Mouse (Mus musculus) midbrain, embryonic 13.5 days (tissue): ENCODE results near the gene Tbc1d1. TPM values are rescaled to one million over a fixed set of nuclear protein-coding genes. Genes with fewer than 3 reads are reported as not detected.

ENCODE experiments used
- ATAC-seq: fragments of 200-750 bp; cut with Nextera tagmentation; 2 replicates; pipeline ENCODE4 v1.8.0; 2017; ENCODE audit warnings: mild to moderate bottlenecking, moderate TSS enrichment, moderate library complexity
- H3K27ac ChIP-seq: fragments of 300-500 bp; sonication (generic); 2 replicates; pipeline ENCODE4 v1.5.1; 2015; ENCODE audit warnings: inconsistent platforms, mild to moderate bottlenecking, moderate library complexity
- H3K27me3 ChIP-seq: fragments of 300-500 bp; sonication (generic); 2 replicates; pipeline ENCODE4 v1.6.1; 2015; ENCODE audit warnings: mild to moderate bottlenecking, inconsistent platforms
- H3K36me3 ChIP-seq: fragments of 300-500 bp; sonication (generic); 2 replicates; pipeline ENCODE4 v1.6.1; 2015; ENCODE audit warnings: mild to moderate bottlenecking, inconsistent platforms
- H3K4me1 ChIP-seq: fragments of 300-500 bp; sonication (generic); replicated peaks from 2 replicates; pipeline ENCODE4 v1.6.1; 2015; ENCODE audit warnings: inconsistent platforms
- H3K4me2 ChIP-seq: fragments of 300-500 bp; sonication (generic); replicated peaks from 2 replicates; pipeline ENCODE4 v1.6.1; 2015; ENCODE audit warnings: moderate library complexity, mild to moderate bottlenecking, inconsistent platforms
- H3K4me3 ChIP-seq: fragments of 300-500 bp; sonication (generic); replicated peaks from 2 replicates; pipeline ENCODE4 v1.5.1; 2015; ENCODE audit warnings: mild to moderate bottlenecking, inconsistent platforms
- H3K9ac ChIP-seq: fragments of 300-500 bp; sonication (generic); replicated peaks from 2 replicates; pipeline ENCODE4 v1.6.1; 2015; ENCODE audit warnings: mild to moderate bottlenecking, inconsistent platforms
- H3K9me3 ChIP-seq: fragments of 300-500 bp; sonication (generic); 2 replicates; pipeline ENCODE4 v1.6.1; 2016; ENCODE audit warnings: mild to moderate bottlenecking, inconsistent platforms
- WGBS: fragments of 180-500 bp; shearing (Covaris S2); methylation state at CpG from one replicate; pipeline ENCODE4 v1.1.7; 2015; 5-methylcytosine and 5-hydroxymethylcytosine counted together
- polyA plus RNA-seq: library from polyadenylated mRNA; unstranded; fragments of >200 nt; fragmentation: Nextera tagmentation; extraction: Ambion mirVana; gene quantifications from 2 replicates; pipeline ENCODE4 v1.2.1, GENCODE M21; 2015

Tbc1d1 gene
- polyA plus RNA-seq, result 10.6 and 11.7 TPM in 2 replicates

- ATAC-seq, result no peak
- WGBS, result 59% methylated on average over 11 of the region's 11 CpGs
These were observed at the start of gene Tbc1d1 for GRCm38 (mm10) chr5:64155861-64156550. Gene Tbc1d1 (plus strand): TSS chr5:64156305.

DNA sequence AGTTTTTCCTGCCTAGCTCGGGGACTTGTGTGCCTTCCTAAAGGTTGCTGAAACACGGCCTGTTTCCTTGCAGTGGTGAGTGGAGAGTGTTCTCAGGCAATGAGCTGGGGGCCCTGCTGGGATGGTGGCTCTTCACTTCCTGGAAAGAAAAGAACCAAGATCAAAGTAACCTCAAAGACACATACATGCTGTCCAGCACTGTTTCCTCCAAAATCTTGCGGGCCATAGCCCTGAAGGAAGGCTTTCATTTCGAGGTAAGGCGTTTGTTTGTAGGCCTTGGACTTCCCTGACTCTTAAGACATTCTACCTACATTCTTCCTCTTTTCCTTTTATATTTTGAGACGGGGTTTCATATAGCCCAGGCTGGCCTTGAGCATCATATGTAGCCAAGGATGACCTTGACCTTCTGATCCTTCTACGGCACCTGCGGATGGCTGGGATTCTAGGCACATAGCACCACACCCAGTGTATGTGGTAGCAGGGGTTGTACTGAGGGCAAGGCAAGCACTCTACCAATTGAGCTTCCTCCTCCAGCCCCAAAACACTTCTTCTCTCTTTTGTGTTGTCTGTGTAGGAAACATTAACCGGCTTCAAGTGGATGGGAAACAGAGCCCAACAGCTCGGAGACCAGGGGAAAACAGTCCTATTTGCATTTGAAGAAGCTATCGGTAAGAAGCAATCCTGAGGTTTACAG is 48.4 kb upstream of the Tbc1d1 start:
- Histone ChIP-seq H3K36me3 (peaks cover 71% of the 10 kb centered on the region), H3K9ac (no peak overlapping the region), H3K9me3 (no peaks in the 10 kb centered on the region), H3K4me2 (no peak overlapping the region), H3K27ac (no peak overlapping the region), H3K27me3 (no peaks in the 10 kb centered on the region), H3K4me1 (no peaks in the 10 kb centered on the region), H3K4me3 (no peak overlapping the region)
- no peak for ATAC-seq
- 89% methylated on average over 11 of the region's 11 CpGs for WGBS

More at GRCm38 (mm10) chr5:64155861-64156550, at the start of gene Tbc1d1:
- Histone ChIP-seq H3K27me3 (peaks cover 36% of the 10 kb centered on the region), H3K27ac (no peak within 1 kb of the TSS), H3K4me1 (peaks cover 10% of the 10 kb centered on the region), H3K9me3 (no peaks in the 10 kb centered on the region), H3K4me2 (no peak within 1 kb of the TSS), H3K4me3 (no peak within 1 kb of the TSS), H3K9ac (no peak within 1 kb of the TSS), H3K36me3 (no peaks in the 10 kb centered on the region)

DNA sequence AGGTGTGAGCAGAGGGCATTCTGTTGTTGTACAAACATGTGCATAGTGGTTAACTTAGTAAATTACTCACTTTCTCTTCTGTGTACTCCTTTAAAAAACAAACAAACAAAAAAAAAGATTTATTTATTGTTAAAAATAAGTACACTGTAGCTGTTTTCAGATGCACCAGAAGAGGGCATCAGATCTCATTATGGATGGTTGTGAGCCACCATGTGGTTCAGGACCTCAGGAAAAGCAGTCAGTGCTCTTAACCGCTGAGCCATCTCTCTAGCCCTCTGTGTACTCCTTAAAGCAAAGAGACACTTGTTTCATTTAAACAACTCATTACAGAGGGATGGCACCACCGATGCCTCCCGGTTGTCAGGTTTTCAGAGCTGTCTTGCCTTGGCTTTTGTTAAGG is 46.9 kb upstream of the Tbc1d1 start:
- ATAC-seq, result no peak
- Histone ChIP-seq H3K27me3 (no peaks in the 10 kb centered on the region), H3K9me3 (no peaks in the 10 kb centered on the region), H3K9ac (no peak overlapping the region), H3K4me2 (no peak overlapping the region), H3K4me3 (no peak overlapping the region), H3K27ac (no peak overlapping the region), H3K36me3 (peaks cover 74% of the 10 kb centered on the region), H3K4me1 (no peaks in the 10 kb centered on the region)
- 68% methylated on average over 3 of the region's 3 CpGs for WGBS

GRCm38 (mm10) chr5:64112360-64112759 is 43.7 kb upstream of the Tbc1d1 start:
- Histone ChIP-seq H3K4me3 (no peak overlapping the region), H3K4me2 (no peak overlapping the region), H3K36me3 (peaks cover 76% of the 10 kb centered on the region), H3K9me3 (0 out of 2 replicates have a peak, but pooled peaks cover 12% of the 10 kb centered on the region), H3K27ac (no peak overlapping the region), H3K27me3 (no peaks in the 10 kb centered on the region), H3K9ac (no peak overlapping the region), H3K4me1 (no peaks in the 10 kb centered on the region)
- ATAC-seq, result no peak
- WGBS, result 94% methylated on average over 3 of the region's 3 CpGs

GRCm38 (mm10) chr5:64114210-64114609 is 41.9 kb upstream of the Tbc1d1 start:
- Histone ChIP-seq H3K4me3 (no peak overlapping the region), H3K9me3 (0 out of 2 replicates have a peak, but pooled peaks cover 12% of the 10 kb centered on the region), H3K9ac (no peak overlapping the region), H3K36me3 (peaks cover 68% of the 10 kb centered on the region), H3K4me2 (no peak overlapping the region), H3K27me3 (no peaks in the 10 kb centered on the region), H3K27ac (no peak overlapping the region), H3K4me1 (no peaks in the 10 kb centered on the region)
- ATAC-seq, result no peak
- 93% methylated on average over 6 of the region's 6 CpGs for WGBS

GRCm38 (mm10) chr5:64117191-64117590 is 38.9 kb upstream of the Tbc1d1 start:
- ATAC-seq, result no peak
- 38% methylated on average over 1 of the region's 1 CpGs for WGBS

DNA sequence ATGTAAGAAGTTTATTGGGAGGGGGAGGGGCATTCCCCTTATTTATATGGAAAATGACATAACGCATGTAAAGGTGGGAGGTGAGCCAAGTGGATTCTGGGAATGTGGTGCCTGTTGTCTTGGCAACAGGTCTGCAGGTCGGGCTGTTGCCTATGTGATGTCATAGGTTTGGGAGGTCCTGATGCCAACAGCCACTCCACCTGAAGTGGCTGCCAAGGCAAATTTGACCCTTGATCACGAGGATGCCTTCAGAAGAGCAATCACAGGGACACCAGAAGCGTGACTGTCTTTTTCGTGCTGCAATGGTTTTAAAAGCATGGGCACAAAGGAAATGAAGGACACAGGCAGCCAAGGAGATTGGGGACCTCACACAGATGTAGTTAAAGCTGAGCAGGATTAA is 30.3 kb upstream of the Tbc1d1 start:
- Histone ChIP-seq H3K4me2 (no peak overlapping the region), H3K4me3 (no peak overlapping the region), H3K9ac (no peak overlapping the region), H3K36me3 (peaks cover 15% of the 10 kb centered on the region), H3K4me1 (no peaks in the 10 kb centered on the region), H3K27me3 (no peaks in the 10 kb centered on the region), H3K27ac (no peak overlapping the region), H3K9me3 (no peaks in the 10 kb centered on the region)
- no peak for ATAC-seq
- WGBS, result 57% methylated on average over 5 of the region's 5 CpGs

More at GRCm38 (mm10) chr5:64117191-64117590, 38.9 kb upstream of the Tbc1d1 start:
- H3K9ac ChIP-seq, result no peak overlapping the region
- H3K4me3 ChIP-seq, result no peak overlapping the region
- 0 out of 2 replicates have a peak, but pooled peaks cover 12% of the 10 kb centered on the region for H3K9me3 ChIP-seq
- no peaks in the 10 kb centered on the region for H3K4me1 ChIP-seq
- H3K27me3 ChIP-seq, result no peaks in the 10 kb centered on the region
- peaks cover 50% of the 10 kb centered on the region for H3K36me3 ChIP-seq
- H3K27ac ChIP-seq, result no peak overlapping the region
- no peak overlapping the region for H3K4me2 ChIP-seq

- 65% methylated on average over 5 of the region's 5 CpGs for WGBS
- Histone ChIP-seq H3K9me3 (no peaks in the 10 kb centered on the region), H3K9ac (no peak overlapping the region), H3K27ac (no peak overlapping the region), H3K27me3 (no peaks in the 10 kb centered on the region), H3K4me2 (no peak overlapping the region), H3K4me3 (no peak overlapping the region), H3K36me3 (peaks cover 14% of the 10 kb centered on the region), H3K4me1 (no peaks in the 10 kb centered on the region)
- no peak for ATAC-seq
These were observed 24.6 kb upstream of the Tbc1d1 start for GRCm38 (mm10) chr5:64131550-64131949.

GRCm38 (mm10) chr5:64133901-64134300 is 22.2 kb upstream of the Tbc1d1 start:
- no peak overlapping the region for H3K4me2 ChIP-seq
- H3K36me3 ChIP-seq, result 0 out of 2 replicates have a peak, but pooled peaks cover under 1% of the 10 kb centered on the region
- H3K27ac ChIP-seq, result no peak overlapping the region
- 94% methylated on average over 4 of the region's 4 CpGs for WGBS
- H3K27me3 ChIP-seq, result no peaks in the 10 kb centered on the region
- H3K4me1 ChIP-seq, result no peaks in the 10 kb centered on the region
- no peak overlapping the region for H3K4me3 ChIP-seq
- no peak overlapping the region for H3K9ac ChIP-seq
- no peaks in the 10 kb centered on the region for H3K9me3 ChIP-seq
- no peak for ATAC-seq

- Histone ChIP-seq H3K4me3 (no peak overlapping the region), H3K27ac (no peak overlapping the region), H3K27me3 (no peaks in the 10 kb centered on the region), H3K9me3 (no peaks in the 10 kb centered on the region), H3K9ac (no peak overlapping the region), H3K4me1 (no peaks in the 10 kb centered on the region), H3K4me2 (no peak overlapping the region), H3K36me3 (no peaks in the 10 kb centered on the region)
- no peak for ATAC-seq
- WGBS, result 80% methylated on average over 5 of the region's 5 CpGs
These were observed 19.8 kb upstream of the Tbc1d1 start for GRCm38 (mm10) chr5:64136325-64136724.

- no peak overlapping the region for H3K4me2 ChIP-seq
- H3K4me3 ChIP-seq, result no peak overlapping the region
- H3K4me1 ChIP-seq, result no peaks in the 10 kb centered on the region
- ATAC-seq, result no peak
- no peaks in the 10 kb centered on the region for H3K9me3 ChIP-seq
- H3K9ac ChIP-seq, result no peak overlapping the region
- H3K36me3 ChIP-seq, result no peaks in the 10 kb centered on the region
- H3K27me3 ChIP-seq, result no peaks in the 10 kb centered on the region
- no peak overlapping the region for H3K27ac ChIP-seq
- WGBS, result 83% methylated on average over 3 of the region's 3 CpGs
These were observed 15.9 kb upstream of the Tbc1d1 start for GRCm38 (mm10) chr5:64140202-64140601.

- WGBS, result 91% methylated on average over 5 of the region's 5 CpGs
- H3K4me3 ChIP-seq, result no peak overlapping the region
- ATAC-seq, result no peak
- H3K4me1 ChIP-seq, result 0 out of 2 replicates have a peak, but pooled peaks cover 2% of the 10 kb centered on the region
- no peaks in the 10 kb centered on the region for H3K36me3 ChIP-seq
- H3K9me3 ChIP-seq, result no peaks in the 10 kb centered on the region
- no peaks in the 10 kb centered on the region for H3K27me3 ChIP-seq
- no peak overlapping the region for H3K4me2 ChIP-seq
- H3K27ac ChIP-seq, result no peak overlapping the region
- H3K9ac ChIP-seq, result no peak overlapping the region
These were observed 11.8 kb upstream of the Tbc1d1 start for GRCm38 (mm10) chr5:64144315-64144714.
